Mouse (Mus musculus) E14TG2a.4 (cell line): Measurements from ENCODE around the gene Flna.
"Not testable (repeated sequence)": the region's sequence is repeated elsewhere in the genome, so short reads cannot be mapped to it uniquely, and the experiment has no call there.

Source experiments
- H3K27me3 ChIP-seq: 2 replicates; pipeline ENCODE4 v1.6.1; 2014; ENCODE audit warnings: low read length, control low read depth; ENCODE audit not compliant: insufficient read depth
- H3K36me3 ChIP-seq: 2 replicates; pipeline ENCODE4 v1.6.1; 2014; ENCODE audit warnings: low read length, control low read depth; ENCODE audit not compliant: insufficient read depth
- H3K4me1 ChIP-seq: replicated peaks from 2 replicates; pipeline ENCODE4 v1.6.1; 2014; ENCODE audit warnings: low read depth, low read length, control low read depth
- H3K4me3 ChIP-seq: replicated peaks from 2 replicates; pipeline ENCODE4 v1.5.1; 2014; ENCODE audit warnings: mild to moderate bottlenecking, low read length
- H3K9me3 ChIP-seq: 2 replicates; pipeline ENCODE4 v1.6.1; 2014; ENCODE audit warnings: low read length, control low read depth
- CTCF ChIP-seq: conservative IDR thresholded peaks from 2 replicates; pipeline ENCODE4 v1.5.1; 2014; ENCODE audit warnings: low read length
- NANOG ChIP-seq: IDR thresholded peaks from 2 replicates; pipeline ENCODE4 v1.6.1; 2014; ENCODE audit warnings: borderline replicate concordance, low read length, mixed read lengths
- POU5F1 ChIP-seq: IDR thresholded peaks from 2 replicates; pipeline ENCODE4 v1.6.1; 2014; ENCODE audit warnings: low read length, borderline replicate concordance

Gene Flna

GRCm38 (mm10) chrX:74243807-74244206, 5.8 kb downstream of the Flna start:
- peak overlapping the region; percentile 86 for H3K4me3 ChIP-seq
- H3K4me1 ChIP-seq: peaks cover 32% of the 10 kb centered on the region
- peaks cover 53% of the 10 kb centered on the region for H3K36me3 ChIP-seq
- H3K27me3 ChIP-seq: no peaks in the 10 kb centered on the region
- no peak for TF ChIP-seq NANOG
- TF ChIP-seq POU5F1: no peak
- no peak for TF ChIP-seq CTCF
- no peaks in the 10 kb centered on the region for H3K9me3 ChIP-seq

DNA sequence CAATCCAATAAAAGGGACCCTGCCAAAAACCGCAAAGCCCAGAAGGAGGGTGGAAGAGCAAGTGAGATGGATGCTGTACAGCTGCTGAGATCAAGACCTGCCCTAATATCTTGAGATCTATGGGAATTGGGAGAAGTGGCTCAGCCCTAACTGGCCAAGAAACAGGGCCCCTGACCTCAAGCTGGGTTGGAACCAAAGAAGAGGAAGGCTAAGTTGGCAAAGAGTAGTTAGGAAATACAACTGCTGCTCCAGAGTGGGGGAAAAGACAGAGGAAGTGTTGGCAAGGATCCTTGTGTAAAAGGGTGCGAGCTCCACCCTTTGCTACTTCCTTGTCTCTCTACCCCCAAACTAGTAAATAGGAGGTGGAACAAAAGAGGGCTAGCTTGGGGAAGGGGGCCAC, 6.2 kb downstream of the Flna start:
- Histone ChIP-seq H3K4me1 (peaks cover 31% of the 10 kb centered on the region), H3K27me3 (no peaks in the 10 kb centered on the region), H3K4me3 (peak overlapping the region; percentile 86), H3K9me3 (no peaks in the 10 kb centered on the region), H3K36me3 (peaks cover 57% of the 10 kb centered on the region)
- no peak for TF ChIP-seq NANOG
- no peak for TF ChIP-seq CTCF
- no peak for TF ChIP-seq POU5F1

DNA sequence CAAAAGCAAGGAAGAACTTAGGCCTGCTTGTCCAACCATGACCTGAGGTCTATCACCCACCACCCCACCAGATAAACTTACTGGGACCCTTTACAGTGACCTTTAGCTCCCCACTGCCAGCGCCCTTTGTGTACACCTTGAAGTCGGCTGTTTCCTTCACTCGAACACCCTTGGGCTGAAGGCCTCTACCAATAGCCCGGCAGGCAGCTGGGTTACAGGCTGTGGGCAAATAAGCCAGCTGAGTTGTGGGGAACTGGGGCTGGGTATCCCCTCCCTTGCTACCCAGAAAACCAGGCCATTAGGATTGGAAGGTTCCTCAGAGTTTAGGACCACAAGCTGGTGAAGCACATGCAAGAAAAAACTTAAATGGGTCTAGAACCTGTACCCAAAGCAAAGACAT, 9.3 kb downstream of the Flna start:
- TF ChIP-seq CTCF (no peak), POU5F1 (no peak), NANOG (no peak)
- no peaks in the 10 kb centered on the region for H3K27me3 ChIP-seq
- no peak overlapping the region for H3K4me3 ChIP-seq
- no peaks in the 10 kb centered on the region for H3K9me3 ChIP-seq
- peaks cover 85% of the 10 kb centered on the region for H3K36me3 ChIP-seq
- peaks cover 22% of the 10 kb centered on the region for H3K4me1 ChIP-seq

DNA sequence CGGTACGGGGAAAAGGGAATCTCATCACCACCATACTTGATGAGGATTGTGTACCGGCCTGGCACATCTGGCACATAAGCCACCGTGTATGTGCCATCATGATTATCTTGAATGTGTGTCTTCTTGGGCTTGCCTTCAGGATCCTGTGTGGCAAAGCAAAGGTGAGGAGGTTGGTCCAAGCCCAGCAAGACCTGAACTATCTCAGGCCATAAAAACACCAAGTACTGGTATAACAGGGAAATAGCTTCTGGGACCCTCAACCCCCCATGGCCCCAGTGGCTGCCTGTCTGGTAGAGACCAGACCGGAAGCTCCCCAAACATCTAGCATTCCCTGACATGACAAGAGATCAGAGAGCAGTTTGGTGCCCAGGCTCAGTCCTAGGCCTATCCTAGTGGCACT, 16.4 kb downstream of the Flna start:
- peaks cover 97% of the 10 kb centered on the region for H3K36me3 ChIP-seq
- TF ChIP-seq NANOG: no peak
- TF ChIP-seq POU5F1: no peak
- TF ChIP-seq CTCF: no peak

DNA sequence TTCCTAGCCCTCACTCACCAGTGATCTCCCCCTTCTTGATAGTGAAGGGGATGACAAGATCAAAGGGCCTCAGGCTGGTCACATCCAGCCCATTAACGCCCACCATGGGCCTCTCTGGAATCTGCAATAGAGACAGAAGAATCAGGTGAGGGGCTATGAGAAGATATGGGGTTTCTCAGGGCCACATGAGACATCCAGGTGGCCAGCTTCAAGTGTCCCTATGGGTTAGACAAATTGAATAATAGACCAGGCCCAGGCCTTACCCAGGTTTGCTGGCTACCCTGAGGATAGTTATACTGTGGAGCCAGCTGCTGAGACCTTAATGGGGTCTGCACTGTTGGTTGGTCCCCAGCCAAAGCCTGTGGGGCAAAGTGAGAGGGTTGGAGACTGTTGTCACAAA, 19.6 kb downstream of the Flna start:
- Histone ChIP-seq H3K4me1 (peaks cover 13% of the 10 kb centered on the region), H3K4me3 (no peak overlapping the region), H3K36me3 (peaks cover 100% of the 10 kb centered on the region), H3K27me3 (no peaks in the 10 kb centered on the region), H3K9me3 (no peaks in the 10 kb centered on the region)
- TF ChIP-seq CTCF (no peak), POU5F1 (no peak), NANOG (no peak)

More for the DNA sequence above, 16.4 kb downstream of the Flna start:
- Histone ChIP-seq H3K9me3 (no peaks in the 10 kb centered on the region), H3K4me3 (no peak overlapping the region), H3K27me3 (no peaks in the 10 kb centered on the region), H3K4me1 (peaks cover 13% of the 10 kb centered on the region)

- peaks cover 30% of the 10 kb centered on the region for H3K36me3 ChIP-seq
- H3K27me3 ChIP-seq, H3K4me3 ChIP-seq, H3K4me1 ChIP-seq, H3K9me3 ChIP-seq: not testable (repeated sequence)
Observed at GRCm38 (mm10) chrX:74220099-74220498, 29.5 kb downstream of the Flna start.

- TF ChIP-seq CTCF: no peak
- no peak for TF ChIP-seq POU5F1
- no peak for TF ChIP-seq NANOG
- Histone ChIP-seq H3K4me1 (peaks cover 6% of the 10 kb centered on the region; the same call in 1 of the 2 replicates), H3K4me3 (no peak overlapping the region), H3K9me3 (no peaks in the 10 kb centered on the region), H3K27me3 (no peaks in the 10 kb centered on the region), H3K36me3 (peaks cover 23% of the 10 kb centered on the region)
Observed at GRCm38 (mm10) chrX:74219449-74219848, 30.2 kb downstream of the Flna start.

- H3K36me3 ChIP-seq: peaks cover 13% of the 10 kb centered on the region
- peaks cover 6% of the 10 kb centered on the region; the same call in 1 of the 2 replicates for H3K4me1 ChIP-seq
- no peak for TF ChIP-seq CTCF
- TF ChIP-seq POU5F1: no peak
- TF ChIP-seq NANOG: no peak
- no peaks in the 10 kb centered on the region for H3K27me3 ChIP-seq
- H3K9me3 ChIP-seq: no peaks in the 10 kb centered on the region
- no peak overlapping the region for H3K4me3 ChIP-seq
Observed at GRCm38 (mm10) chrX:74218496-74218895, 31.1 kb downstream of the Flna start.

- TF ChIP-seq CTCF (no peak), POU5F1 (no peak), NANOG (no peak)
- no peaks in the 10 kb centered on the region for H3K36me3 ChIP-seq
- no peaks in the 10 kb centered on the region for H3K27me3 ChIP-seq
Observed at GRCm38 (mm10) chrX:74203556-74203955, 46.1 kb downstream of the Flna start.

More at GRCm38 (mm10) chrX:74203556-74203955, 46.1 kb downstream of the Flna start:
- H3K9me3 ChIP-seq: no peaks in the 10 kb centered on the region
- no peak overlapping the region for H3K4me3 ChIP-seq
- H3K4me1 ChIP-seq: no peaks in the 10 kb centered on the region
